Mouse (Mus musculus): ENCODE data around the gene Enpep.

DNA sequence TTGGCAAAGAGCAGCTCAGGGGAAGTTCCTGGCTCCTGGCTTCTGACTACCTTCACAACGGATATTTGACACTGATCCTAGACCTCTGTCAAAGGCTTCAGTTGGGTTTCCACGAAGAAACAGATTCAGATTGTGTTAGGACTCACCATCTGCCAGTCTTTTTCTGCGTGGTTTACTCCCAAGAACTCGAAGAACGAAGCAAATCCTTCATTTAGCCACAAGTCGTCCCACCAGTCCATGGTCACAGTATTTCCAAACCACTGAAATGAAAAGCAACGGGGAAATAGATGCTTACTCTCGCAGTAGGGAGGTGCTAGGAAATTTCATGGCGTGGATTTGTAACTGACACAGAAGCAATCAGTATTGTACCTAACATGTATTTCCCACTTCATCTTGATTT, 23.6 kb downstream of the Enpep start:
- TF ChIP-seq POLR2A (IDR thresholded peaks at IDR 0.05; ENCODE audit: low read depth, low read length): no peak
- TF ChIP-seq CTCF (IDR thresholded peaks at IDR 0.05; ENCODE audit: borderline replicate concordance, insufficient read depth, low read length): no peak
